Mouse (Mus musculus) intestine, postnatal 0 days (tissue): ENCODE measurements around the gene Grm4. TPM values are rescaled to one million over a fixed set of nuclear protein-coding genes. Genes with fewer than 3 reads are reported as not detected.

ENCODE experiments used
- ATAC-seq: fragments of 200-750 bp; cut with Nextera tagmentation; 2 replicates; pipeline ENCODE4 v1.8.0; 2017; ENCODE audit warnings: mild to moderate bottlenecking, moderate TSS enrichment, moderate library complexity
- H3K27ac ChIP-seq: fragments of 300-500 bp; sonication (generic); 2 replicates; pipeline ENCODE4 v1.5.1; 2014; ENCODE audit warnings: mild to moderate bottlenecking, low read depth, low read length, moderate library complexity
- H3K27me3 ChIP-seq: fragments of 300-500 bp; sonication (generic); replicated peaks from 2 replicates; pipeline ENCODE4 v1.6.1; 2014; ENCODE audit warnings: low read length, mixed read lengths; ENCODE audit not compliant: control insufficient read depth, insufficient read depth
- H3K36me3 ChIP-seq: fragments of 300-500 bp; sonication (generic); 2 replicates; pipeline ENCODE4 v1.6.1; 2014; ENCODE audit warnings: mild to moderate bottlenecking, moderate library complexity; ENCODE audit not compliant: control insufficient read depth, insufficient read depth
- H3K4me1 ChIP-seq: fragments of 300-500 bp; sonication (generic); replicated peaks from 2 replicates; pipeline ENCODE4 v1.6.1; 2014; ENCODE audit warnings: antibody characterized with exemption, low read length, mixed read lengths; ENCODE audit not compliant: control insufficient read depth, insufficient read depth
- H3K4me2 ChIP-seq: fragments of 300-500 bp; sonication (generic); replicated peaks from 2 replicates; pipeline ENCODE4 v1.6.1; 2014; ENCODE audit warnings: low read depth, mild to moderate bottlenecking, moderate library complexity
- H3K4me3 ChIP-seq: fragments of 300-500 bp; sonication (generic); 2 replicates; pipeline ENCODE4 v1.5.1; 2014; ENCODE audit warnings: low read depth, low read length
- H3K9ac ChIP-seq: fragments of 300-500 bp; sonication (generic); 2 replicates; pipeline ENCODE4 v1.6.1; 2014; ENCODE audit warnings: mild to moderate bottlenecking, low read depth, low read length
- H3K9me3 ChIP-seq: fragments of 300-500 bp; sonication (generic); 2 replicates; pipeline ENCODE4 v1.6.1; 2016; ENCODE audit warnings: mixed run types; ENCODE audit not compliant: control insufficient read depth
- CTCF ChIP-seq: sonication (generic); IDR thresholded peaks from 2 replicates; pipeline ENCODE4 v1.5.1; 2016; ENCODE audit warnings: low read depth, mild to moderate bottlenecking, control low read depth, antibody characterized with exemption, moderate library complexity
- WGBS: fragments of 180-500 bp; shearing (Covaris S2); extraction: QIAGEN DNeasy Blood & Tissue Kit; methylation state at CpG from one replicate; pipeline ENCODE4 v1.1.7; 2014; 5-methylcytosine and 5-hydroxymethylcytosine counted together
- polyA plus RNA-seq: library from polyadenylated mRNA; unstranded; fragments of >200 nt; fragmentation: Nextera tagmentation; extraction: Ambion mirVana; gene quantifications from 2 replicates; pipeline ENCODE4 v1.2.1, GENCODE M21; 2015

The Grm4 gene
- polyA plus RNA-seq, 1 experiment from 2014 or later, result 0.47 TPM

- Histone ChIP-seq H3K4me3 (no peak overlapping the region), H3K27ac (no peak overlapping the region), H3K9me3 (no peaks in the 10 kb centered on the region), H3K9ac (no peak overlapping the region), H3K4me2 (no peak overlapping the region), H3K36me3 (no peaks in the 10 kb centered on the region), H3K27me3 (no peaks in the 10 kb centered on the region), H3K4me1 (no peaks in the 10 kb centered on the region)
- WGBS, result 77% methylated on average over 11 of the region's 11 CpGs
- ATAC-seq, result no peak
- no peak for TF ChIP-seq CTCF
Measured at GRCm38 (mm10) chr17:27456364-27456763, 64.8 kb downstream of the Grm4 start.

- Histone ChIP-seq H3K4me1 (no peaks in the 10 kb centered on the region), H3K4me3 (no peak overlapping the region), H3K27ac (no peak overlapping the region), H3K27me3 (no peaks in the 10 kb centered on the region), H3K4me2 (no peak overlapping the region), H3K9me3 (no peaks in the 10 kb centered on the region), H3K9ac (no peak overlapping the region), H3K36me3 (no peaks in the 10 kb centered on the region)
- TF ChIP-seq CTCF, result no peak
- 69% methylated on average over 9 of the region's 9 CpGs for WGBS
- ATAC-seq, result no peak
Measured at GRCm38 (mm10) chr17:27455012-27455784, 66.0 kb downstream of the Grm4 start.

- no peak overlapping the region for H3K9ac ChIP-seq
- no peaks in the 10 kb centered on the region for H3K36me3 ChIP-seq
- H3K9me3 ChIP-seq, result no peaks in the 10 kb centered on the region
- TF ChIP-seq CTCF, result no peak
- H3K4me3 ChIP-seq, result no peak overlapping the region
- H3K4me2 ChIP-seq, result no peak overlapping the region
- ATAC-seq, result no peak
- H3K4me1 ChIP-seq, result no peaks in the 10 kb centered on the region
- H3K27me3 ChIP-seq, result no peaks in the 10 kb centered on the region
- H3K27ac ChIP-seq, result no peak overlapping the region
- 87% methylated on average over 11 of the region's 11 CpGs for WGBS
Measured at GRCm38 (mm10) chr17:27454396-27454795, 66.8 kb downstream of the Grm4 start.

GRCm38 (mm10) chr17:27453045-27453444 is 68.2 kb downstream of the Grm4 start:
- H3K36me3 ChIP-seq, result no peaks in the 10 kb centered on the region
- TF ChIP-seq CTCF, result no peak
- H3K9ac ChIP-seq, result no peak overlapping the region
- no peak overlapping the region for H3K27ac ChIP-seq
- ATAC-seq, result no peak
- no peak overlapping the region for H3K4me3 ChIP-seq
- no peaks in the 10 kb centered on the region for H3K27me3 ChIP-seq
- WGBS, result 74% methylated on average over 8 of the region's 8 CpGs
- H3K4me1 ChIP-seq, result no peaks in the 10 kb centered on the region
- H3K4me2 ChIP-seq, result no peak overlapping the region
- no peaks in the 10 kb centered on the region for H3K9me3 ChIP-seq

GRCm38 (mm10) chr17:27451787-27452186 is 69.4 kb downstream of the Grm4 start:
- H3K4me3 ChIP-seq, result no peak overlapping the region
- H3K9me3 ChIP-seq, result no peaks in the 10 kb centered on the region
- no peak overlapping the region for H3K4me2 ChIP-seq
- peak; percentile 64 for TF ChIP-seq CTCF
- no peak for ATAC-seq
- no peak overlapping the region for H3K9ac ChIP-seq
- WGBS, result 26% methylated on average over 9 of the region's 9 CpGs
- H3K27ac ChIP-seq, result no peak overlapping the region
- H3K4me1 ChIP-seq, result no peaks in the 10 kb centered on the region
- no peaks in the 10 kb centered on the region for H3K36me3 ChIP-seq
- no peaks in the 10 kb centered on the region for H3K27me3 ChIP-seq

GRCm38 (mm10) chr17:27451216-27451615 is 70.0 kb downstream of the Grm4 start:
- TF ChIP-seq CTCF, result no peak
- Histone ChIP-seq H3K9ac (no peak overlapping the region), H3K27ac (no peak overlapping the region), H3K4me3 (no peak overlapping the region), H3K4me2 (no peak overlapping the region), H3K36me3 (no peaks in the 10 kb centered on the region), H3K9me3 (no peaks in the 10 kb centered on the region), H3K4me1 (no peaks in the 10 kb centered on the region), H3K27me3 (no peaks in the 10 kb centered on the region)
- ATAC-seq, result no peak
- WGBS, result 84% methylated on average over 14 of the region's 14 CpGs
